Mouse (Mus musculus): ENCODE data around the gene Shoc2.

DNA sequence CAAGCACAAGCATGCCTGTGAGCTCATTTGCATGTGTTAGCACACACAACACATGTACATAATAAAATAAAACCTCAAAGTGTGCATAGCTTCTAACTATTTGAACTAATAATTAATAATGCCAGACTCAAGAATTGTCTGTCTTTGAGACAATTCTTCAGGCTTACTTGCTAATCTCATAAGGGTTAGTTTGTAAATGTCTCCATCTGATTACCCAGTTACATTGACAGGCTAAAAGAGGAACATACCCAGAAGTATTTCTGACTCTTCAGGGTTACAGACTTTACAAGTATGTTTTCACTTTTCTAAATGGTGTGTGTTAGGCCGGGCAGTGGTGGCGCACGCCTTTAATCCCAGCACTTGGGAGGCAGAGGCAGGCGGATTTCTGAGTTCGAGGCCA lies 71.4 kb downstream of the Shoc2 start:
- TF ChIP-seq CTCF (IDR thresholded peaks at IDR 0.05; ENCODE audit: borderline replicate concordance, extremely low read depth, insufficient read depth, insufficient read length) (no peak), POLR2A (IDR thresholded peaks at IDR 0.05; ENCODE audit: borderline replicate concordance, extremely low read depth, insufficient read depth, insufficient read length, poor library complexity, severe bottlenecking) (no peak)
